ENCODE assay signal across 8 mouse cellular contexts in the genomic region with DNA sequence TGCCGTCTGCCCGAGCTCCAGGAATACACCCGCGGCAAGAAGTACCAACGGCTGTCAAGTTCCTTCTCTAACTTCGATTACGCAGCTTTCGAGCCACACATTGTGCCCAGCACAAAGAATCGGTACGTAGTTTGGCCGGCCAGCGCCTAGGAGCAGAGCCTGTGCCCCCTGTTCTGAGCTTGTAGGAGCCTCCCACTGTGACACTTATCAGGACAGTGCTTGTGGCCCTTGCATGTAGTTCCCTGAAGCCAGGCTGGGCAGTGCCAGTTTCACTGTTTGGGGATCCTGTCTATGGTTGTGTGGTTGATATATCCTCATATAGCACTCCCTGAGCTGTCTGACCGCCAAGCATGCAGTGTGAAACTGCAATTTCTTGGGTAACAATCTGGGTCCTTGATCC. TPM values are rescaled to one million over a fixed set of nuclear protein-coding genes. Genes with fewer than 3 reads are reported as not detected.
DNase-seq lines count a peak whose midpoint lies in the region; ATAC-seq lines count a peak whose summit lies in the region.

No protein-coding gene starts in this region.

- peak overlapping the region; percentile 77 for H3K4me3 ChIP-seq in neural tube, embryonic 11.5 days (ENCODE audit: low read depth, low read length)
- peak overlapping the region; percentile 58 for H3K4me3 ChIP-seq in forebrain, embryonic 11.5 days (ENCODE audit: low read depth, low read length)
- H3K4me3 ChIP-seq in liver, embryonic 11.5 days (ENCODE audit: low read depth, low read length), result peak overlapping the region; percentile 92
- H3K4me3 ChIP-seq in stomach, embryonic 14.5 days (ENCODE audit: low read depth, low read length), result peak overlapping the region; percentile 73

- peak overlapping the region; percentile 77 for H3K9ac ChIP-seq in neural tube, embryonic 11.5 days (ENCODE audit: low read length)
- H3K9ac ChIP-seq in forebrain, embryonic 11.5 days (ENCODE audit: low read length), result peak overlapping the region; percentile 76
- peak overlapping the region; percentile 62 for H3K9ac ChIP-seq in liver, embryonic 11.5 days (ENCODE audit: low read depth, low read length)
- peak overlapping the region; percentile 85 for H3K9ac ChIP-seq in stomach, embryonic 14.5 days (replicated peaks; ENCODE audit: low read depth, low read length)

- peaks cover 29% of the 10 kb centered on the region for H3K4me1 ChIP-seq in neural tube, embryonic 11.5 days (ENCODE audit: control insufficient read depth, insufficient read depth, low read length)
- H3K4me1 ChIP-seq in forebrain, embryonic 11.5 days (replicated peaks; ENCODE audit: control insufficient read depth, insufficient read depth, low read length), result peaks cover 19% of the 10 kb centered on the region
- peaks cover 45% of the 10 kb centered on the region for H3K4me1 ChIP-seq in liver, embryonic 11.5 days (replicated peaks; ENCODE audit: control insufficient read depth, insufficient read depth, low read length)
- peaks cover 20% of the 10 kb centered on the region for H3K4me1 ChIP-seq in stomach, embryonic 14.5 days (ENCODE audit: control insufficient read depth, insufficient read depth, low read length)

- peaks cover 30% of the 10 kb centered on the region for H3K36me3 ChIP-seq in neural tube, embryonic 11.5 days (ENCODE audit: control insufficient read depth, insufficient read depth, low read length)
- peaks cover 34% of the 10 kb centered on the region for H3K36me3 ChIP-seq in forebrain, embryonic 11.5 days (ENCODE audit: control insufficient read depth, insufficient read depth, low read length)
- peaks cover 60% of the 10 kb centered on the region for H3K36me3 ChIP-seq in liver, embryonic 11.5 days (ENCODE audit: control insufficient read depth, insufficient read depth, low read length)
- H3K36me3 ChIP-seq in stomach, embryonic 14.5 days (ENCODE audit: control insufficient read depth, insufficient read depth, low read length), result peaks cover 61% of the 10 kb centered on the region

- intact Hi-C loops in gastrocnemius, postnatal 36 days (cut with DNase I), result no loop called here

- H3K4me2 ChIP-seq in neural tube, embryonic 11.5 days (ENCODE audit: low read depth), result peak overlapping the region; percentile 99
- peak overlapping the region; percentile 99 for H3K4me2 ChIP-seq in forebrain, embryonic 11.5 days (ENCODE audit: low read depth, low read length, severe bottlenecking)
- peak overlapping the region; percentile 98 for H3K4me2 ChIP-seq in liver, embryonic 11.5 days
- H3K4me2 ChIP-seq in stomach, embryonic 14.5 days (replicated peaks; ENCODE audit: low read depth, low read length), result peak overlapping the region; percentile 94

- H3K9me3 ChIP-seq in neural tube, embryonic 11.5 days (ENCODE audit: control insufficient read depth, low read length), result no peaks in the 10 kb centered on the region
- no peaks in the 10 kb centered on the region for H3K9me3 ChIP-seq in forebrain, embryonic 11.5 days (ENCODE audit: control insufficient read depth, low read length)
- no peaks in the 10 kb centered on the region for H3K9me3 ChIP-seq in liver, embryonic 11.5 days (ENCODE audit: control insufficient read depth, low read length)
- H3K9me3 ChIP-seq in stomach, embryonic 14.5 days (ENCODE audit: control insufficient read depth, low read depth, low read length), result no peaks in the 10 kb centered on the region

- no peaks in the 10 kb centered on the region for H3K27me3 ChIP-seq in neural tube, embryonic 11.5 days (ENCODE audit: control insufficient read depth, insufficient read depth, low read length)
- no peaks in the 10 kb centered on the region for H3K27me3 ChIP-seq in forebrain, embryonic 11.5 days (ENCODE audit: control insufficient read depth, insufficient read depth, low read length)
- no peaks in the 10 kb centered on the region for H3K27me3 ChIP-seq in liver, embryonic 11.5 days (replicated peaks; ENCODE audit: control insufficient read depth, insufficient read depth, low read length)
- no peaks in the 10 kb centered on the region for H3K27me3 ChIP-seq in stomach, embryonic 14.5 days (ENCODE audit: control insufficient read depth, insufficient read depth, low read length)

- no peak overlapping the region for H3K27ac ChIP-seq in neural tube, embryonic 11.5 days (ENCODE audit: low read depth, low read length)
- no peak overlapping the region; the same call in 1 of the 2 replicates for H3K27ac ChIP-seq in forebrain, embryonic 11.5 days (ENCODE audit: low read depth, low read length)
- H3K27ac ChIP-seq in liver, embryonic 11.5 days (ENCODE audit: low read depth, low read length), result peak overlapping the region; percentile 74; the same call in 1 of the 2 replicates
- H3K27ac ChIP-seq in stomach, embryonic 14.5 days (ENCODE audit: low read length), result peak overlapping the region; percentile 69; the same call in 1 of the 2 replicates

- no peak for ATAC-seq in neural tube, embryonic 11.5 days (ENCODE audit: insufficient read depth, low FRiP score, low TSS enrichment)
- ATAC-seq in forebrain, embryonic 11.5 days (replicated peaks; ENCODE audit: low FRiP score), result peak; percentile 28; the same call in 1 of the 2 replicates
- ATAC-seq in liver, embryonic 11.5 days (replicated peaks; ENCODE audit: low FRiP score), result peak; percentile 42
- ATAC-seq in stomach, embryonic 14.5 days (ENCODE audit: insufficient number of reproducible peaks, insufficient read depth, low FRiP score, low read depth), result no peak

- 5% methylated on average over 13 of the region's 13 CpGs for WGBS in neural tube, embryonic 11.5 days
- 4% methylated on average over 13 of the region's 13 CpGs for WGBS in forebrain, embryonic 11.5 days
- 1% methylated on average over 13 of the region's 13 CpGs for WGBS in liver, embryonic 11.5 days
- WGBS in stomach, embryonic 14.5 days, result 2% methylated on average over 13 of the region's 13 CpGs

- no peak for DNase-seq in neural tube, embryonic 11.5 days (ENCODE audit: low spot score)
- DNase-seq in neural tube, embryonic 10.5 days (ENCODE audit: extremely low spot score, low spot score), result no peak
- no peak for DNase-seq in forebrain, embryonic 11.5 days (ENCODE audit: low spot score)
- DNase-seq in liver, embryonic 11.5 days (ENCODE audit: low spot score), result no peak
- DNase-seq in gastrocnemius, postnatal 36 days, result no peak
- DNase-seq in kidney, postnatal 14 days, result no peak
- DNase-seq in right cerebral cortex, postnatal 14 days, result no peak

RNA-seq across cellular contexts. Expression of gene Surf1, which starts 0.4 kb away (rescaled TPM):
- 45.9 and 48.7 TPM in 2 replicates for polyA plus RNA-seq in neural tube, embryonic 11.5 days (2014; fragmentation: Nextera tagmentation; extraction: Ambion mirVana)
- 44.1 and 44.6 TPM in 2 replicates for polyA plus RNA-seq in forebrain, embryonic 11.5 days (2014; fragmentation: Nextera tagmentation; extraction: Ambion mirVana)
- polyA plus RNA-seq in liver, embryonic 11.5 days (2014; fragmentation: Nextera tagmentation; extraction: Ambion mirVana), result 56.5 and 58.3 TPM in 2 replicates
- 50.4 and 52.4 TPM in 2 replicates for polyA plus RNA-seq in stomach, embryonic 14.5 days (2014; fragmentation: Nextera tagmentation; extraction: Ambion mirVana)
- total RNA-seq in gastrocnemius, postnatal 36 days (2021), result 10 to 100 TPM; 35.5 to 38.8 TPM

RNA-seq across cellular contexts. Expression of gene Surf2, which starts 0.6 kb away (rescaled TPM):
- 46.2 and 50.3 TPM in 2 replicates for polyA plus RNA-seq in neural tube, embryonic 11.5 days (2014; fragmentation: Nextera tagmentation; extraction: Ambion mirVana)
- 43.6 and 44.5 TPM in 2 replicates for polyA plus RNA-seq in forebrain, embryonic 11.5 days (2014; fragmentation: Nextera tagmentation; extraction: Ambion mirVana)
- polyA plus RNA-seq in liver, embryonic 11.5 days (2014; fragmentation: Nextera tagmentation; extraction: Ambion mirVana), result 61.5 and 64.7 TPM in 2 replicates
- 33.2 and 36.8 TPM in 2 replicates for polyA plus RNA-seq in stomach, embryonic 14.5 days (2014; fragmentation: Nextera tagmentation; extraction: Ambion mirVana)
- total RNA-seq in gastrocnemius, postnatal 36 days (2021), result 10 to 100 TPM; 10.7 to 12.3 TPM

RNA-seq across cellular contexts. Expression of gene Rpl7a, which starts 6.2 kb away (rescaled TPM):
- 641 and 663 TPM in 2 replicates for polyA plus RNA-seq in neural tube, embryonic 11.5 days (2014; fragmentation: Nextera tagmentation; extraction: Ambion mirVana)
- polyA plus RNA-seq in forebrain, embryonic 11.5 days (2014; fragmentation: Nextera tagmentation; extraction: Ambion mirVana), result 647 and 668 TPM in 2 replicates
- 874 and 991 TPM in 2 replicates for polyA plus RNA-seq in liver, embryonic 11.5 days (2014; fragmentation: Nextera tagmentation; extraction: Ambion mirVana)
- polyA plus RNA-seq in stomach, embryonic 14.5 days (2014; fragmentation: Nextera tagmentation; extraction: Ambion mirVana), result 712 and 713 TPM in 2 replicates
- 100 to 1,000 TPM; 206 to 267 TPM for total RNA-seq in gastrocnemius, postnatal 36 days (2021)

RNA-seq across cellular contexts. Expression of gene Med22, which starts 6.3 kb away (rescaled TPM):
- polyA plus RNA-seq in neural tube, embryonic 11.5 days (2014; fragmentation: Nextera tagmentation; extraction: Ambion mirVana), result 87.2 and 96.8 TPM in 2 replicates
- polyA plus RNA-seq in forebrain, embryonic 11.5 days (2014; fragmentation: Nextera tagmentation; extraction: Ambion mirVana), result 112 and 120 TPM in 2 replicates
- 34.8 and 39.1 TPM in 2 replicates for polyA plus RNA-seq in liver, embryonic 11.5 days (2014; fragmentation: Nextera tagmentation; extraction: Ambion mirVana)
- polyA plus RNA-seq in stomach, embryonic 14.5 days (2014; fragmentation: Nextera tagmentation; extraction: Ambion mirVana), result 30.3 and 31.1 TPM in 2 replicates
- 10 to 100 TPM; 14.4 to 17.2 TPM for total RNA-seq in gastrocnemius, postnatal 36 days (2021)

RNA-seq across cellular contexts. Expression of gene Surf6, which starts 14.1 kb away (rescaled TPM):
- 13.3 and 15.6 TPM in 2 replicates for polyA plus RNA-seq in neural tube, embryonic 11.5 days (2014; fragmentation: Nextera tagmentation; extraction: Ambion mirVana)
- polyA plus RNA-seq in forebrain, embryonic 11.5 days (2014; fragmentation: Nextera tagmentation; extraction: Ambion mirVana), result 15.6 and 15.7 TPM in 2 replicates
- 15.8 and 16.8 TPM in 2 replicates for polyA plus RNA-seq in liver, embryonic 11.5 days (2014; fragmentation: Nextera tagmentation; extraction: Ambion mirVana)
- polyA plus RNA-seq in stomach, embryonic 14.5 days (2014; fragmentation: Nextera tagmentation; extraction: Ambion mirVana), result 17.0 and 18.4 TPM in 2 replicates
- 10 to 100 TPM in 1 of 2 experiments, 1 to 10 TPM in 1; 9.1 to 11.1 TPM for total RNA-seq in gastrocnemius, postnatal 36 days (2021)

Comparison
In these comparisons a context has a peak if more than half of its experiments do, and no peak if none do; other contexts are left out.
1. ATAC-seq: peak in forebrain, embryonic 11.5 days (single experiment) and liver, embryonic 11.5 days (single experiment); none in neural tube, embryonic 11.5 days (single experiment) and stomach, embryonic 14.5 days (single experiment).
2. H3K27ac ChIP-seq: peak in liver, embryonic 11.5 days (single experiment) and stomach, embryonic 14.5 days (single experiment); none in neural tube, embryonic 11.5 days (single experiment) and forebrain, embryonic 11.5 days (single experiment).
3. Peak in every context shown above with its lines, with median percentiles within 50 percentile points of each other: H3K4me2 ChIP-seq, H3K4me3 ChIP-seq and H3K9ac ChIP-seq.